Mouse (Mus musculus) kidney, adult 2 months (tissue): ENCODE measurements around the gene Macrod2.

Experiments
- CTCF ChIP-seq: fragments of 200-500 bp; conservative IDR thresholded peaks from 2 replicates; pipeline ENCODE4 v1.5.1; 2011; ENCODE audit warnings: low read depth, mild to moderate bottlenecking, control low read depth, low read length, moderate library complexity, mixed read lengths; ENCODE audit not compliant: insufficient read depth, insufficient read length
- POLR2A ChIP-seq: fragments of 200-500 bp; IDR thresholded peaks from one replicate; pipeline ENCODE4 v1.6.1; 2011; ENCODE audit warnings: low read depth, low read length, control low read depth

DNA sequence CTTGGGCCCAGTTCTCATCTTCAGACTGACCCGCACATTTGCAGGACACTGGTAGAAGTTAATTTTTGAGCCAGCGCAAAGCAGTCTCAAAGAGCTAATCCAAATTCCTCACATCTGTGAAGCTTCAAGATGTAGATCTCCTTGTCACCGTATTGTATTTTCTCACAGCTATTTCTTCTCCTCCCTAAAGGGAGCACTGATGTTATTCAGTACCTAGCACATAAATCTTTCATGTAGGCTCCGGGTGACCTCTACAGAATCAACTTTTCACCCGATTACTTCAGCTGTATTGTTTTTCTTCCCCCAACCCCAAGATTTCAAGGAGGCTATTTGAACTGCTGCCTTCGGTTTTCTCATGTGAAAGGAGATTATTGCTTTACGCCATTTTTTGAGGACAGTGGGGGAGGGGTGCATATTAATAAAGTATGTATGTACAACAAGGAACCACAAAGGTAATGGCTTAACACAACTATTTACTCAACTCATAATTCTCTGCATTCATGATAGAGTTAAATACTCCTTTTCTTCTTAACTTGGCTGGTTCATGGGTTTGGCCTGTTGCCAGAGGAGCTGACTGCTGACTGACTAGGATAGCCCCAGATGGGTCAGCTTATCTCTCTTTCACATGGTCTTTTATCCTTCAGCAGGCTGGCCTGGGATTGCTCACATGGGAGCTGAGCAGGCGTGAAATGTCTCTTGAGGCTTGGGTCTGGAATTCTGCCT, 618.5 kb downstream of the Macrod2 start:
- TF ChIP-seq CTCF (no peak), POLR2A (no peak)
